Mouse (Mus musculus): ENCODE measurements around the gene Nms. TPM values are rescaled to one million over a fixed set of nuclear protein-coding genes. Genes with fewer than 3 reads are reported as not detected.

Nms gene
- total RNA-seq, 2 experiments from 2014 or later: not detected

- no peak for DNase-seq (ENCODE audit: low spot score in 2 of 2)
These were observed 53.4 kb downstream of the Nms start for GRCm38 (mm10) chr1:38992365-38992764.

Other genes with a start within 250 kb of the Nms start
- gene Lonrf2, start 102.4 kb upstream of the Nms start, total RNA-seq (2021): 100 to 1,000 TPM; 106 to 110 TPM
- gene Chst10, start 41.0 kb upstream of the Nms start, total RNA-seq (2021): 10 to 100 TPM; 49.6 to 53.3 TPM
- 10 to 100 TPM; 32.1 to 35.8 TPM for gene Pdcl3, start 46.5 kb downstream of the Nms start, total RNA-seq (2021)